Mouse (Mus musculus) ES-Bruce4 (cell line): ENCODE measurements at regions not wholly inside any gene's neighbourhood (a gene's known extent, or its start where the extent isn't known, plus 50 kb on each side); places are given as distances from the start of the nearest gene placed in this dataset.

Experiments used
- H3K27ac ChIP-seq: 2 replicates; pipeline ENCODE4 v1.5.1; 2012; ENCODE audit warnings: low read length, inconsistent platforms; ENCODE audit not compliant: insufficient read depth
- H3K27me3 ChIP-seq: 2 replicates; pipeline ENCODE4 v1.6.1; 2012; ENCODE audit warnings: mild to moderate bottlenecking, low read length, inconsistent platforms; ENCODE audit not compliant: control insufficient read depth, poor library complexity, insufficient read depth, severe bottlenecking
- H3K36me3 ChIP-seq: 2 replicates; pipeline ENCODE4 v1.6.1; 2012; ENCODE audit warnings: inconsistent platforms, mild to moderate bottlenecking, low read length, moderate library complexity; ENCODE audit not compliant: control insufficient read depth, poor library complexity, insufficient read depth, severe bottlenecking
- H3K4me1 ChIP-seq: one replicate; pipeline ENCODE4 v1.8.1; 2011; ENCODE audit warnings: low read length; ENCODE audit not compliant: control insufficient read depth, insufficient read depth
- H3K4me3 ChIP-seq: 2 replicates; pipeline ENCODE4 v1.5.1; 2011; ENCODE audit warnings: low read depth, mild to moderate bottlenecking, low read length
- H3K9ac ChIP-seq: 2 replicates; pipeline ENCODE4 v1.6.1; 2012; ENCODE audit warnings: low read depth, mild to moderate bottlenecking, inconsistent platforms; ENCODE audit not compliant: poor library complexity, severe bottlenecking
- H3K9me3 ChIP-seq: replicated peaks from 2 replicates; pipeline ENCODE4 v1.6.1; 2012; ENCODE audit warnings: mild to moderate bottlenecking, low read length, inconsistent platforms; ENCODE audit not compliant: control insufficient read depth, poor library complexity, insufficient read depth, severe bottlenecking
- CTCF ChIP-seq: IDR thresholded peaks from one replicate; pipeline ENCODE4 v1.8.1; 2011; ENCODE audit warnings: low read depth, low read length
- EP300 ChIP-seq: IDR thresholded peaks from 2 replicates; pipeline ENCODE4 v1.6.1; 2011; ENCODE audit warnings: low read depth, low read length; ENCODE audit not compliant: insufficient read depth
- POLR2A ChIP-seq: IDR thresholded peaks from one replicate; pipeline ENCODE4 v1.8.1; 2011; ENCODE audit warnings: low read length; ENCODE audit not compliant: insufficient read depth

- Histone ChIP-seq H3K9me3 (no peaks in the 10 kb centered on the region; the same call in 1 of the 2 replicates), H3K36me3 (no peaks in the 10 kb centered on the region), H3K27ac (no peak overlapping the region), H3K27me3 (no peaks in the 10 kb centered on the region), H3K4me3 (no peak overlapping the region), H3K4me1 (no peaks in the 10 kb centered on the region), H3K9ac (no peak overlapping the region)
- no peak for TF ChIP-seq CTCF
- no peak for TF ChIP-seq POLR2A
- TF ChIP-seq EP300, result no peak
Measured at GRCm38 (mm10) chr3:53931745-53932144, 68.1 kb upstream of the Ufm1 start.

GRCm38 (mm10) chr3:53919941-53920340 lies 56.3 kb upstream of the Ufm1 start:
- Histone ChIP-seq H3K4me3 (no peak overlapping the region), H3K9me3 (no peaks in the 10 kb centered on the region)

GRCm38 (mm10) chr3:53919541-53919940 lies 55.9 kb upstream of the Ufm1 start:
- Histone ChIP-seq H3K9ac (no peak overlapping the region), H3K27ac (no peak overlapping the region), H3K9me3 (no peaks in the 10 kb centered on the region), H3K36me3 (no peaks in the 10 kb centered on the region), H3K27me3 (no peaks in the 10 kb centered on the region), H3K4me1 (no peaks in the 10 kb centered on the region), H3K4me3 (no peak overlapping the region)
- no peak for TF ChIP-seq POLR2A
- no peak for TF ChIP-seq EP300
- TF ChIP-seq CTCF, result no peak

More at GRCm38 (mm10) chr3:53919941-53920340, 56.3 kb upstream of the Ufm1 start:
- H3K9ac ChIP-seq, result no peak overlapping the region
- H3K4me1 ChIP-seq, result no peaks in the 10 kb centered on the region
- H3K27me3 ChIP-seq, result no peaks in the 10 kb centered on the region
- TF ChIP-seq CTCF (no peak), POLR2A (no peak), EP300 (no peak)
- no peaks in the 10 kb centered on the region for H3K36me3 ChIP-seq
- H3K27ac ChIP-seq, result no peak overlapping the region

- TF ChIP-seq CTCF (no peak), EP300 (no peak), POLR2A (no peak)
- H3K27ac ChIP-seq, result no peak overlapping the region
Measured at GRCm38 (mm10) chr3:53917960-53918359, 54.3 kb upstream of the Ufm1 start.

GRCm38 (mm10) chr3:53913984-53914669 lies 50.5 kb upstream of the Ufm1 start:
- H3K9me3 ChIP-seq, result no peaks in the 10 kb centered on the region
- no peaks in the 10 kb centered on the region for H3K27me3 ChIP-seq
- no peak overlapping the region for H3K9ac ChIP-seq
- no peak overlapping the region for H3K4me3 ChIP-seq
- H3K27ac ChIP-seq, result no peak overlapping the region
- H3K4me1 ChIP-seq, result no peaks in the 10 kb centered on the region
- no peaks in the 10 kb centered on the region for H3K36me3 ChIP-seq
- no peak for TF ChIP-seq POLR2A
- no peak for TF ChIP-seq CTCF
- no peak for TF ChIP-seq EP300

More at GRCm38 (mm10) chr3:53917960-53918359, 54.3 kb upstream of the Ufm1 start:
- H3K36me3 ChIP-seq, result no peaks in the 10 kb centered on the region
- no peaks in the 10 kb centered on the region for H3K4me1 ChIP-seq
- no peaks in the 10 kb centered on the region for H3K27me3 ChIP-seq
- no peaks in the 10 kb centered on the region for H3K9me3 ChIP-seq
- H3K9ac ChIP-seq, result no peak overlapping the region
- H3K4me3 ChIP-seq, result no peak overlapping the region
